ENCODE assay signal across 21 mouse cellular contexts in the genomic region with DNA sequence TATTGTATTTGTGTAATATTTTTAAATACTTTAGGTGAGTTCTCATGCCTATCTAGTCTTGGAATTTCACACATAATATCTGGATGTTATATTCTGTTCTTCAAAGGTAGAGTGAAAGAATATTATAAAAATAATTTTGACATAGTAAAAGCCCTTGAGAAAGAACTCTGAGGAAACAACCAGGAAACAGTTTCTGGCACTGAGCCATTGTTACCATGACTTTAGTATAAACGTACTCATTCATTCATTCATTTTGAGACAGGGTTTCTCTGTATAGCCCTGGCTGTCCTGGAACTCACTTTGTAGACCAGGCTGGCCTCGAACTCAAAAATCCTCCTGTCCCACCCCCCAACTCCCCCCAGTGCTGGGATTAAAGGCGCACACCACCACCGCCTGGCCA. TPM values are rescaled to one million over a fixed set of nuclear protein-coding genes. Genes with fewer than 3 reads are reported as not detected.
A peak's percentile ranks its signal among the peaks of the same experiment; 100 is the strongest.
DNase-seq lines count a peak whose midpoint lies in the region; ATAC-seq and TF ChIP-seq lines count a peak whose summit lies in the region.
"Had no signal": no experiment of that assay in that cellular context is flagged by ENCODE, and none has a peak within 500 bp of the region (broad histone marks: within the 10 kb centered on the region; RNA-seq: fewer than 3 reads in every experiment).

No protein-coding gene starts in this region.

- H3K9me3 ChIP-seq in lung, postnatal 0 days (ENCODE audit: low read length): no peaks in the 10 kb centered on the region
- no peaks in the 10 kb centered on the region for H3K9me3 ChIP-seq in MEL (replicated peaks; ENCODE audit: insufficient read depth, low read length)
- H3K9me3 ChIP-seq in midbrain, postnatal 0 days (ENCODE audit: low read length): no peaks in the 10 kb centered on the region
- H3K9me3 ChIP-seq: embryonic facial prominence, embryonic 12.5 days; embryonic facial prominence, embryonic 15.5 days; hindbrain, embryonic 12.5 days; hindbrain, embryonic 15.5 days had no signal

- TF ChIP-seq CTCF in lung, postnatal 0 days (IDR thresholded peaks at IDR 0.05): no peak
- TF ChIP-seq CTCF in MEL (IDR thresholded peaks at IDR 0.05 in 2 of 3, conservative IDR thresholded peaks at IDR 0.05 in 1 of 3; ENCODE audit: control insufficient read depth in 1 of 3, insufficient read depth in 1 of 3, low read depth in 2 of 3, low read length in 3 of 3, poor library complexity in 1 of 3, severe bottlenecking in 1 of 3): no peak
- no peak for TF ChIP-seq CTCF in midbrain, postnatal 0 days (IDR thresholded peaks at IDR 0.05)

- 0 out of 2 replicates have a peak, but pooled peaks have one; percentile 21 for ATAC-seq in lung, postnatal 0 days
- no peak for ATAC-seq in midbrain, postnatal 0 days (ENCODE audit: low FRiP score)
- ATAC-seq: forebrain, embryonic 14.5 days; forebrain, postnatal 0 days had no signal

- no peak for TF ChIP-seq RAD21 in MEL (IDR thresholded peaks at IDR 0.05; ENCODE audit: low read depth, low read length)

- no peak; a peak in 1 of 4 replicates for TF ChIP-seq POLR2A in MEL (IDR thresholded peaks at IDR 0.05; ENCODE audit: control insufficient read depth in 1 of 2, insufficient read depth in 1 of 2, low read depth in 1 of 2, low read length in 2 of 2, poor library complexity in 1 of 2)

- TF ChIP-seq EP300 in lung, postnatal 0 days (IDR thresholded peaks at IDR 0.05): no peak
- TF ChIP-seq EP300 in MEL (IDR thresholded peaks at IDR 0.05; ENCODE audit: low read depth in 1 of 2, low read length in 2 of 2): no peak

- 73% methylated on average over 4 of the region's 4 CpGs for WGBS in lung, postnatal 0 days
- WGBS in midbrain, postnatal 0 days: 86% methylated on average over 4 of the region's 4 CpGs

- 0 out of 2 replicates have a peak, but pooled peaks cover 2% of the 10 kb centered on the region for H3K79me2 ChIP-seq in MEL (ENCODE audit: control insufficient read depth, insufficient read depth, low read length, poor library complexity)

- H3K4me1 ChIP-seq in lung, postnatal 0 days (ENCODE audit: insufficient read depth, low read depth, low read length): no peaks in the 10 kb centered on the region
- H3K4me1 ChIP-seq in MEL (ENCODE audit: control insufficient read depth in 1 of 2, insufficient read depth in 2 of 2, low read length in 2 of 2): no peaks in the 10 kb centered on the region
- no peaks in the 10 kb centered on the region for H3K4me1 ChIP-seq in midbrain, postnatal 0 days (ENCODE audit: insufficient read depth, low read length)
- H3K4me1 ChIP-seq: embryonic facial prominence, embryonic 12.5 days; hindbrain, embryonic 12.5 days; hindbrain, embryonic 15.5 days had no signal

- DNase-seq in lung, postnatal 0 days (ENCODE audit: low spot score): peak; percentile 66
- no peak for DNase-seq in lung, postnatal 14 days
- DNase-seq in 416B (ENCODE audit: low read depth) (peak; percentile 26), MEL (ENCODE audit: low read depth, low spot score) (peak; percentile 27)
- no peak for DNase-seq in midbrain, postnatal 0 days (ENCODE audit: low spot score)
- DNase-seq in cerebellum, adult 18-20 months: no peak
- DNase-seq: adrenal gland, adult 8-10 months; adrenal gland, postnatal 25 days; cerebellum, adult 11-12 months; cerebellum, adult 9-10 months; cerebellum, postnatal 14 days; forebrain, postnatal 0 days; gastrocnemius, adult 2 months; gastrocnemius, postnatal 14 days; heart, adult 11 months had no signal

- H3K27me3 ChIP-seq in lung, postnatal 0 days (replicated peaks; ENCODE audit: insufficient read depth, low read length): no peaks in the 10 kb centered on the region
- H3K27me3 ChIP-seq in MEL (ENCODE audit: control insufficient read depth in 1 of 2, insufficient read depth in 2 of 2, low read length in 2 of 2): no peaks in the 10 kb centered on the region
- H3K27me3 ChIP-seq in midbrain, postnatal 0 days (ENCODE audit: insufficient read depth, low read length): no peaks in the 10 kb centered on the region
- H3K27me3 ChIP-seq: embryonic facial prominence, embryonic 12.5 days; embryonic facial prominence, embryonic 15.5 days; hindbrain, embryonic 12.5 days; hindbrain, embryonic 15.5 days had no signal

- peaks cover 28% of the 10 kb centered on the region; the same call in 1 of the 2 replicates for H3K36me3 ChIP-seq in lung, postnatal 0 days (ENCODE audit: insufficient read depth, low read length)
- H3K36me3 ChIP-seq in MEL (ENCODE audit: control insufficient read depth in 1 of 2, insufficient read depth in 2 of 2, low read length in 2 of 2): peaks cover 0 to 41% of the 10 kb centered on the region in 2 experiments; a peak in 2 of 4 replicates
- peaks cover 47% of the 10 kb centered on the region for H3K36me3 ChIP-seq in midbrain, postnatal 0 days (ENCODE audit: insufficient read depth, low read length)

- H3K27ac ChIP-seq in lung, postnatal 0 days (ENCODE audit: low read length): no peak overlapping the region
- H3K27ac ChIP-seq in MEL (ENCODE audit: control insufficient read depth, low read depth, low read length): no peak overlapping the region
- H3K27ac ChIP-seq in midbrain, postnatal 0 days (ENCODE audit: low read depth, low read length): no peak overlapping the region
- H3K27ac ChIP-seq: embryonic facial prominence, embryonic 12.5 days; embryonic facial prominence, embryonic 15.5 days; gastrocnemius, adult 2 months; hindbrain, embryonic 12.5 days; hindbrain, embryonic 15.5 days had no signal

- H3K9ac ChIP-seq in lung, postnatal 0 days (replicated peaks; ENCODE audit: low read depth): no peak overlapping the region
- H3K9ac ChIP-seq in MEL (ENCODE audit: control insufficient read depth, low read depth, low read length, poor library complexity, severe bottlenecking): no peak overlapping the region
- H3K9ac ChIP-seq in midbrain, postnatal 0 days (replicated peaks; ENCODE audit: low read length, poor library complexity, severe bottlenecking): no peak overlapping the region
- H3K9ac ChIP-seq: embryonic facial prominence, embryonic 12.5 days; embryonic facial prominence, embryonic 15.5 days; forebrain, postnatal 0 days; hindbrain, embryonic 12.5 days; hindbrain, embryonic 15.5 days had no signal

- H3K4me3 ChIP-seq in lung, postnatal 0 days (ENCODE audit: low read depth, low read length): no peak overlapping the region
- H3K4me3 ChIP-seq in MEL (ENCODE audit: control insufficient read depth in 1 of 2, insufficient read depth in 1 of 2, low read depth in 2 of 2, low read length in 2 of 2): no peak overlapping the region
- H3K4me3 ChIP-seq in midbrain, postnatal 0 days (ENCODE audit: low read depth, low read length): no peak overlapping the region
- H3K4me3 ChIP-seq: embryonic facial prominence, embryonic 12.5 days; embryonic facial prominence, embryonic 15.5 days; gastrocnemius, adult 2 months; hindbrain, embryonic 12.5 days; hindbrain, embryonic 15.5 days had no signal

- H3K4me2 ChIP-seq in lung, postnatal 0 days (replicated peaks; ENCODE audit: low read depth, low read length): no peak overlapping the region
- no peak overlapping the region for H3K4me2 ChIP-seq in midbrain, postnatal 0 days (ENCODE audit: low read depth, low read length, poor library complexity, severe bottlenecking)
- H3K4me2 ChIP-seq: embryonic facial prominence, embryonic 12.5 days; embryonic facial prominence, embryonic 15.5 days; heart, embryonic 11.5 days; hindbrain, embryonic 12.5 days; hindbrain, embryonic 15.5 days had no signal

TF ChIP-seq in MEL, 35 proteins besides CTCF, POLR2A, EP300 and RAD21:
- TF ChIP-seq MAX (IDR thresholded peaks at IDR 0.05; ENCODE audit: low read length) (no peak), USF1 (IDR thresholded peaks at IDR 0.05; ENCODE audit: low read depth, low read length) (no peak), GATA1 (IDR thresholded peaks at IDR 0.05; ENCODE audit: low read depth, low read length) (no peak), KAT2A (conservative IDR thresholded peaks at IDR 0.05; ENCODE audit: low read depth, low read length) (no peak), CHD1 (IDR thresholded peaks at IDR 0.05; ENCODE audit: low read depth, low read length) (no peak), BHLHE40 (IDR thresholded peaks at IDR 0.05; ENCODE audit: borderline replicate concordance, low read depth, low read length) (no peak)
TF ChIP-seq in MEL: peak in this region for 0.

RNA-seq across cellular contexts. Expression of a gene that starts 20.2 kb away (rescaled TPM):
- polyA plus RNA-seq in lung, postnatal 0 days (2015; fragmentation: Nextera tagmentation; extraction: Ambion mirVana): 23.4 and 25.4 TPM in 2 replicates
- 157 and 171 TPM in 2 replicates for total RNA-seq in MEL (2012; rRNA removed)
- 100 to 1,000 TPM in 1 of 2 experiments, 10 to 100 TPM in 1; 32.1 to 193 TPM for polyA plus RNA-seq in MEL (2012; ENCODE audit: insufficient read depth in 1 of 2, insufficient read length in 2 of 2, low read depth in 1 of 2, low replicate concordance in 2 of 2, missing spikeins in 1 of 2)
- 65.4 and 82.6 TPM in 2 replicates for total RNA-seq in midbrain, postnatal 0 days (2014; rRNA removed)
- 43.0 and 46.5 TPM in 2 replicates for polyA plus RNA-seq in midbrain, postnatal 0 days (2015; fragmentation: Nextera tagmentation; extraction: Ambion mirVana)

Comparison
In these comparisons a context has a peak if more than half of its experiments do, and no peak if none do; other contexts are left out.
1. DNase-seq: peak in lung, postnatal 0 days (single experiment), 416B (single experiment) and MEL (single experiment); none in lung, postnatal 14 days (single experiment), midbrain, postnatal 0 days (single experiment) and cerebellum, adult 18-20 months (0 of 2).